Mouse (Mus musculus) lung, postnatal 0 days (tissue): ENCODE results near the gene Exoc6.

Source experiments
- CTCF ChIP-seq: IDR thresholded peaks from 2 replicates; pipeline ENCODE4 v1.5.1; 2016; ENCODE audit warnings: antibody characterized with exemption, mild to moderate bottlenecking
- EP300 ChIP-seq: IDR thresholded peaks from 2 replicates; pipeline ENCODE4 v1.6.1; 2016; ENCODE audit warnings: antibody characterized with exemption, mild to moderate bottlenecking, control low read depth

- no peak for TF ChIP-seq EP300
- TF ChIP-seq CTCF, result no peak
Observed at GRCm38 (mm10) chr19:37580438-37580837, 30.2 kb downstream of the Exoc6 start.
